Mouse (Mus musculus): ENCODE results near the gene 1500011B03Rik. TPM values are rescaled to one million over a fixed set of nuclear protein-coding genes. Genes with fewer than 3 reads are reported as not detected.

The 1500011B03Rik gene
- polyA plus RNA-seq, 1 experiment from 2014 or later, result 306 TPM

DNA sequence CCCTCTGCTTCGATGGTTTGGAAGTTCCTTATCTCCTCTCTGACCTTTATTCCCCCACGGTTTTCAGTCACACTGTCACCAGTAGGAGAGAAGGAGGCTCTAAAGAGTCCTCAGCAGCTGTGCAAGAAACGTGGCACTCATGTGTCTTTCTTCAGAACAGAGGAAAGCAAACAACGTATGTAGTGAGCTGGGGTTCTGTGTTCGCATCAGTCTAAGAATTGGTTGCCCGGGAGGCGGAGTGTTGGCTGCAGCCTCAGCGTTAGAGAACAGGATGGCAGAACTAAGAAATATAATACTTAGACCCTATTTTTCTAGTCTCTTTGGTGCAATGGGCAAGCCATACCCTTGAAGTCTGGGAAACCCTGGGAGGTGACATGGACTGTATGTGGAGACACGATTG is 40.3 kb downstream of the 1500011B03Rik start:
- Histone ChIP-seq H3K4me3 (ENCODE audit: low read depth, low read length) (no peak overlapping the region), H3K9ac (ENCODE audit: low read depth, low read length) (no peak overlapping the region), H3K4me2 (ENCODE audit: low read length) (no peak overlapping the region), H3K9me3 (replicated peaks; ENCODE audit: control insufficient read depth, low read length, poor library complexity, severe bottlenecking) (no peaks in the 10 kb centered on the region), H3K4me1 (ENCODE audit: control insufficient read depth, insufficient read depth, low read length) (peaks cover 14% of the 10 kb centered on the region), H3K27me3 (ENCODE audit: control insufficient read depth, insufficient read depth, low read depth, low read length) (no peaks in the 10 kb centered on the region), H3K27ac (ENCODE audit: low read length) (no peak overlapping the region), H3K36me3 (ENCODE audit: control insufficient read depth, insufficient read depth, low read length) (peaks cover 15% of the 10 kb centered on the region)
- WGBS, result 81% methylated on average over 9 of the region's 9 CpGs
- ATAC-seq, result no peak

DNA sequence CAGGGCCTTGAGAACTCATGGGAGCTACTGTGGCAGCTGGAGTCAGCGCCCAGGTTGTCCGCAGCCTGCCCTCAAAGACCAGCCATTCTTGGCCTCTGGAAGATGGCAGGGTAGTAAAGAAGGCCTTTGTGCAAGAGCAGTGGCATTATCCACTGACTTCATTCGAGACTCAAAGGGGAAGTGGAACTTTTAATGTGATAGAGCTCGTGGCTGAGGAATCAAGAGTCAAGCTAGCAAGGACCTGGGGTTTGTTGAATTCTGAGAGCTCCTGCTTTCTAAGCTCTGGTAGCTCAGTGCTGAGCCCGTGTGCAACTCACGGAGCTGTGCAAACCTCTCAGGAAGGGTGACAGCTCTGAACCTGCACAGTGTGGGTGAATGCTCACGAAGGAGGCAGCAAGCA is 42.4 kb downstream of the 1500011B03Rik start:
- 83% methylated on average over 7 of the region's 7 CpGs for WGBS
- no peak overlapping the region for H3K4me3 ChIP-seq (ENCODE audit: low read depth, low read length)
- peaks cover 28% of the 10 kb centered on the region for H3K4me1 ChIP-seq (ENCODE audit: control insufficient read depth, insufficient read depth, low read length)
- no peak overlapping the region for H3K4me2 ChIP-seq (ENCODE audit: low read length)
- H3K27me3 ChIP-seq (ENCODE audit: control insufficient read depth, insufficient read depth, low read depth, low read length), result no peaks in the 10 kb centered on the region
- H3K36me3 ChIP-seq (ENCODE audit: control insufficient read depth, insufficient read depth, low read length), result no peaks in the 10 kb centered on the region
- no peak overlapping the region for H3K9ac ChIP-seq (ENCODE audit: low read depth, low read length)
- H3K27ac ChIP-seq (ENCODE audit: low read length), result no peak overlapping the region
- no peaks in the 10 kb centered on the region for H3K9me3 ChIP-seq (replicated peaks; ENCODE audit: control insufficient read depth, low read length, poor library complexity, severe bottlenecking)
- ATAC-seq, result no peak

DNA sequence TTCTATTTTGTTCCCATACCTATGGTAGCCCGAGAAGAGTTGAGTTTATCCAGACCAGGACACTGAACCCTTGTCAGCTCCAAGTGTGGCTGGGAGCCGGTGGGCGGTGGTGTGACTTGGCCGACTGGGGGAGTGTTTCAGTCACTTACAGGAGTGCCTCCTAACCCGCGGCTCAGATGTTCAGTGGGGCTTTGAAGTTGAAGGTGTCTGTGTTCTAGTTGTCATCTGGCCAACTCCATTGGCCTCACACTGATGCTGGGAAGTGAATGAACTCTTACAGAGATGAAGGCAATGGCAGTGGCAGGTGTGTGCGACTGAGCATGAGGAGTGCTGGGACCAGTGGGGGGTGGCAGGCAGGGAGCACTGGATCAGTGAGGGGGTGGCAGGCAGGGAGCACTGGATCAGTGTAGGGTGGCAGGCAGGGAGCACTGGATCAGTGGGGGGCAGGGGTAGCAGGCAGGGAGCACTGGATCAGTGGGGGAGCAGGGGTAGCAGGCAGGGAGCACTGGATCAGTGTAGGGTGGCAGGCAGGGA is 43.2 kb downstream of the 1500011B03Rik start:
- Histone ChIP-seq H3K27ac (ENCODE audit: low read length) (no peak overlapping the region), H3K9me3 (replicated peaks; ENCODE audit: control insufficient read depth, low read length, poor library complexity, severe bottlenecking) (no peaks in the 10 kb centered on the region), H3K4me3 (ENCODE audit: low read depth, low read length) (no peak overlapping the region), H3K4me2 (ENCODE audit: low read length) (no peak overlapping the region), H3K4me1 (ENCODE audit: control insufficient read depth, insufficient read depth, low read length) (peaks cover 30% of the 10 kb centered on the region), H3K9ac (ENCODE audit: low read depth, low read length) (no peak overlapping the region), H3K27me3 (ENCODE audit: control insufficient read depth, insufficient read depth, low read depth, low read length) (no peaks in the 10 kb centered on the region), H3K36me3 (ENCODE audit: control insufficient read depth, insufficient read depth, low read length) (no peaks in the 10 kb centered on the region)
- ATAC-seq, result no peak
- 81% methylated on average over 7 of the region's 7 CpGs for WGBS

DNA sequence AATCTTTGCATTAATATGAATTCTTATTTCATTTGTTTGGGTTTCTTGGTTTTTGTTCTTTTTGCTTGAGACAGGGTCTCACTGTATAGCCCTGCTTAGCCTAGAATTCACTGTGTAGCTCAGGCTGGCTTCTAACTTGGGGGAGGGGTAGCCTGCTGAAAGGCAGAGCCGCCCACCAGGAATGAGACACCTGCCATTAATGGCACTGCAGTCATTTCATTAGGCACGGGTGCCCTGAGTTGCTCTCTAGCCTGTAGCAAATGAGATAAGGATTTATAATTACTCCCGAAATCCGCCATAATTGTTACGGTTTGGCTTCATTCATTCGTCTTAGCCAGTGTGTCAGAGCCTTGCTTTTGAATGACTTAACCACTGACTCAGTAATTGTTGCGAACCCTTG is 47.1 kb downstream of the 1500011B03Rik start:
- no peak overlapping the region for H3K27ac ChIP-seq (ENCODE audit: low read length)
- H3K36me3 ChIP-seq (ENCODE audit: control insufficient read depth, insufficient read depth, low read length), result no peaks in the 10 kb centered on the region
- no peaks in the 10 kb centered on the region for H3K27me3 ChIP-seq (ENCODE audit: control insufficient read depth, insufficient read depth, low read depth, low read length)
- no peak for ATAC-seq
- H3K4me3 ChIP-seq (ENCODE audit: low read depth, low read length), result peak overlapping the region; percentile 81
- H3K4me2 ChIP-seq (ENCODE audit: low read length), result peak overlapping the region; percentile 67
- no peaks in the 10 kb centered on the region for H3K9me3 ChIP-seq (replicated peaks; ENCODE audit: control insufficient read depth, low read length, poor library complexity, severe bottlenecking)
- H3K4me1 ChIP-seq (ENCODE audit: control insufficient read depth, insufficient read depth, low read length), result peaks cover 38% of the 10 kb centered on the region
- peak overlapping the region; percentile 94 for H3K9ac ChIP-seq (ENCODE audit: low read depth, low read length)
- 63% methylated on average over 7 of the region's 7 CpGs for WGBS

DNA sequence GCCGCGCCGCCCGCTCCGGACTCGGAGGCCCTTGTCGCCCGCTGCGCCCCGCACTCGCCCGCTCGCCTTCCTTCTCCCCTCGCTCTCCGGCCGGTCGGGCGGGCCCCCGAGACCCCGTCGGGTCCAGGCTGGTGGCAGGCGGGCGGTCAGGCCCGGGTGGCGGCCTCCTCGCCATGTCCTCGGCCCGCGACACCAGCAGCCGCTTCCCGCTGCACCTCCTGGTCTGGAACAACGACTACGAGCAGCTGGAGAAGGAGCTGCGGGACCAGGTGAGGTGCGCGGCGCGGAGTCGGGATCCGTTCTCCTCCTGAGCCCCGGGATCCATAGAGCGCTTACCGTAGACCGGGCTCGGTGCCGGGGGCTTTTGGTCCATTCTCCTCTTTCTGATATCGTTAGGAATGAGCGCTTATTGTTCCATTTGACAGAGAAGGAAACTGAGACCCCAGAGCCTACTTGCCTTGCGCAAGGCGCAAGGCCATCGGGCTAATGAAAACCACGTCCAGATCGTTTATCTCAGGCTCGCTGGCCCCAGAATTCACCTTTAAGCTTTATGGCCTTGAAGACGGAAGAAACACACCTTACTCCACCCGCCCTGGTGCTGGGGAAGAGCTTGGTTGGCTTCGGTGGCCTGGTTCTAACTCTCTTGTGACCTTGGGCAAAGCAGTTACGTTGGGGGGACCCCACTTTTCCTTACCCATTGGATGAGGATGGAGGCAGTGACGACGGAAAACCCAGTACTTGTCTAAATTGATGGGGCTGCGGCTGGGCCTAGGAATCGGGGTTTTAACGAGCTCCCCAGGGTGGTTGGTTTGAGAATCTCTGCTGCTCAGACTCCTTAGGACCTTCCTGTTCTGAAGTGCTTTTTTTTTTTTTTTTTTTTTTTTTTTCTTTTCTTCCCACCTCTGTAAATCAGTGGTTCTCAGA is 48.0 kb downstream of the 1500011B03Rik start, which contains the start of gene Git2:
TSS of gene Git2 (minus strand) at position 462 of the 924 bp plus-strand sequence.
- no peaks in the 10 kb centered on the region for H3K36me3 ChIP-seq (ENCODE audit: control insufficient read depth, insufficient read depth, low read length)
- peak; percentile 4 for ATAC-seq
- no peaks in the 10 kb centered on the region for H3K27me3 ChIP-seq (ENCODE audit: control insufficient read depth, insufficient read depth, low read depth, low read length)
- H3K4me2 ChIP-seq (ENCODE audit: low read length), result peak within 1 kb of the TSS; percentile 97
- H3K4me1 ChIP-seq (ENCODE audit: control insufficient read depth, insufficient read depth, low read length), result peaks cover 42% of the 10 kb centered on the region
- no peaks in the 10 kb centered on the region for H3K9me3 ChIP-seq (replicated peaks; ENCODE audit: control insufficient read depth, low read length, poor library complexity, severe bottlenecking)
- WGBS, result under 1% methylated on average over 40 of the region's 63 CpGs
- H3K9ac ChIP-seq (ENCODE audit: low read depth, low read length), result peak within 1 kb of the TSS; percentile 94
- peak within 1 kb of the TSS; percentile 81 for H3K4me3 ChIP-seq (ENCODE audit: low read depth, low read length)
- H3K27ac ChIP-seq (ENCODE audit: low read length), result peak within 1 kb of the TSS; percentile 97

DNA sequence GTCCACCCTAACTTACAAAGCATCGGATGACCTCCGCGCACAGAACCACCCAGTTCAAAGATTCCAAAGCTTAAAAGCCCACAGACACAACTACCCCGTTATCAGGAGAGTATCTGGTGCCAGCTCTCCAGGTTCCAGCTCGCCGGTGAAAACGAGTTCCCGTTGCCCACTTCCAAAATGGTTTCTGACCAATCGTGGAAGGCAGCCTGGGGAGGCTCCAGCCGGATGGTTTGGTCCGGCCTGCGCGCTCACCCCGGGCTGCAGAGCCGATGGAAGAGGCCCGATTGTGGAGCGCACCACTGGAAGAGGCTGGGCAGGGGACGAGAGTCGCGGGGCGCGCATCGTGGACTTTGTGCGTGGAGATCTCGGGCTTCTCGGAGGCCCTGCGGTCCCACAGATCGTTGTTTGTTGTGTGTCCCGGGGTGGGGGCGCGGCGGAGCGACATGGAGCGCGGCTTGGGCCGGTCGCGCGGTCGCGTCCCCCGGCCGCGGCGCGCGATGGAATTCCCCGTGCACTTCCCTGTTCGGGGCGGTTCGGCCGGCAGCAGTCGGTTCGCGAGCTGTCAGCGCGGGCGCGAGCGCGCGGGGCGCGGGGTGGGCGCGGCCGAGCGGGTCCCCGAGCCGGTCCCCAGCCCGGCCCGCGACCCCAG is 48.7 kb downstream of the 1500011B03Rik start, which contains the start of gene Ankrd13a:
TSS of gene Ankrd13a (plus strand) at position 275 of the 649 bp plus-strand sequence.
- peak; percentile 87 for ATAC-seq
- H3K27me3 ChIP-seq (ENCODE audit: control insufficient read depth, insufficient read depth, low read depth, low read length), result no peaks in the 10 kb centered on the region
- H3K9me3 ChIP-seq (replicated peaks; ENCODE audit: control insufficient read depth, low read length, poor library complexity, severe bottlenecking), result no peaks in the 10 kb centered on the region
- H3K4me3 ChIP-seq (ENCODE audit: low read depth, low read length), result peak within 1 kb of the TSS; percentile 81
- peak within 1 kb of the TSS; percentile 97 for H3K4me2 ChIP-seq (ENCODE audit: low read length)
- H3K36me3 ChIP-seq (ENCODE audit: control insufficient read depth, insufficient read depth, low read length), result no peaks in the 10 kb centered on the region
- H3K4me1 ChIP-seq (ENCODE audit: control insufficient read depth, insufficient read depth, low read length), result peaks cover 47% of the 10 kb centered on the region
- H3K9ac ChIP-seq (ENCODE audit: low read depth, low read length), result peak within 1 kb of the TSS; percentile 94
- peak within 1 kb of the TSS; percentile 97 for H3K27ac ChIP-seq (ENCODE audit: low read length)
- under 1% methylated on average over 66 of the region's 73 CpGs for WGBS

DNA sequence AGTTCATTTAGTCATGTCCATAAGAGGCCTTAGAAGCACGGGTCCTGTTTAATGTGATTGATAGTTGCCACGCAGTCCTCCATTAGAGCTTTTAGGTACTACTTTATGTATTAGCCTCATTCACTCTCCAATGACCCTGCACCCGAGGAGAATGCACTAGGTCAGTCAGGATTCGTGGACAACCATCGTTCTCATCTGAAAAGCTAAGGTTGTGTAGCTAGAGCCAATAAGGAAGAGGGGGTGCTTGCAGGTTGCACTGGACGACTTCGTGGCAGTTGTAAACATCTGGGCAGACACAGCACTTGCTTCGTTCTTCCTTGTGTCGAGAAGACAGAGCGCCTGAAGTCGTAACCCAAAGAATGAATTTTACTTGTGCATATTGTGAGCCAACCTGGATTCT is 49.5 kb downstream of the 1500011B03Rik start:
- Histone ChIP-seq H3K4me1 (ENCODE audit: control insufficient read depth, insufficient read depth, low read length) (peaks cover 43% of the 10 kb centered on the region), H3K36me3 (ENCODE audit: control insufficient read depth, insufficient read depth, low read length) (no peaks in the 10 kb centered on the region), H3K27me3 (ENCODE audit: control insufficient read depth, insufficient read depth, low read depth, low read length) (no peaks in the 10 kb centered on the region), H3K4me2 (ENCODE audit: low read length) (peak overlapping the region; percentile 97), H3K4me3 (ENCODE audit: low read depth, low read length) (peak overlapping the region; percentile 81), H3K9me3 (replicated peaks; ENCODE audit: control insufficient read depth, low read length, poor library complexity, severe bottlenecking) (no peaks in the 10 kb centered on the region), H3K9ac (ENCODE audit: low read depth, low read length) (peak overlapping the region; percentile 94), H3K27ac (ENCODE audit: low read length) (peak overlapping the region; percentile 97)
- under 1% methylated on average over 11 of the region's 11 CpGs for WGBS
- ATAC-seq, result 0 out of 2 replicates have a peak, but pooled peaks have one; percentile 16

DNA sequence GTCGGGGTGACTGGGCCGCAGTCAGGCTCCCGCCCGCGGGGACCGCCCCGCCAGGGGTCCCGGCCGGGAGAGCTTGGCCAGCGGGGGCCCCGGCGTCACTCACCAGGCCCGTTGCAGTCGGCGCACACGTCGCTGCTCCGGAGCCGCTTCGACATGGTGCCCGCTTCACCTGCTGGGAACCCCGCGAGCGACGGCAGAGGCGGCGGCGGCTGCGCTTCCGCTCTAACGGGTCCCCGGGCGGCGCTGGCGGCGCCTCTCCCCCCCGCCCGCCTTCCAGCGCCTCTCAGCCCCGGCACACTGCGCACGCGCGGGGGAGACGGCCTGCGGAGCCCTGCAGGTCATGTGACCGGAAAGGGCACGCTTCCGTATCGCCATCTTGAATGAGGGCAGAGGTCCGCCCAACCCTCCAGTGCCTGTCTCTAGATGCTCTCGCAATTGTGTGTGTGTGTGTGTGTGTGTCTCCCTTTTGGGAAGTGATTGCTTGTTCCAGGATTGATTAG is 50.0 kb downstream of the 1500011B03Rik start:
- peaks cover 38% of the 10 kb centered on the region for H3K4me1 ChIP-seq (ENCODE audit: control insufficient read depth, insufficient read depth, low read length)
- H3K27me3 ChIP-seq (ENCODE audit: control insufficient read depth, insufficient read depth, low read depth, low read length), result no peaks in the 10 kb centered on the region
- H3K9ac ChIP-seq (ENCODE audit: low read depth, low read length), result peak overlapping the region; percentile 94
- peak overlapping the region; percentile 97 for H3K4me2 ChIP-seq (ENCODE audit: low read length)
- H3K27ac ChIP-seq (ENCODE audit: low read length), result peak overlapping the region; percentile 97
- ATAC-seq, result peak; percentile 79
- H3K4me3 ChIP-seq (ENCODE audit: low read depth, low read length), result peak overlapping the region; percentile 81
- under 1% methylated on average over 41 of the region's 52 CpGs for WGBS
- no peaks in the 10 kb centered on the region for H3K9me3 ChIP-seq (replicated peaks; ENCODE audit: control insufficient read depth, low read length, poor library complexity, severe bottlenecking)
- H3K36me3 ChIP-seq (ENCODE audit: control insufficient read depth, insufficient read depth, low read length), result no peaks in the 10 kb centered on the region
